Mouse (Mus musculus): ENCODE data around the gene Tcf12.

Gene Tcf12

DNA sequence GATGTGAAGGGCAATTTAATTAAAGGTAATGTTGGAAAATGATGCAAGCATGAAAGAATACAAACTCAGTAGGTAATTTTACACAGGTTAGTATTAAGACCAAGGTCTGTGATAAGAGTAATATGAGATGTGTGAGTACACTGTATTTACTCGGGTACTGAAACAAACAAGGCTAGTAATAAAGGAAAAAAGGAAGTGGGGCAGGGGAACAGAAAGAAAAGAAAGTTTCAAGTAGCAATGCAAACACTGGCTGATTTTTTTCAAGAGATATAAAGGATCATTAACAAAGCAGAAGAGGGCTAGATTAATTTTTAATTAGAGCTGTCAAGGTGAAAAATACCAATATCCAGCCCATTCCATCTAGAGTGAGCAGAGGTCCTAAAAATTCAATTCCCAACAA, 122.0 kb downstream of the Tcf12 start:
- no peaks in the 10 kb centered on the region for H3K27me3 ChIP-seq (ENCODE audit: insufficient read depth, low read length)
- no peaks in the 10 kb centered on the region for H3K36me3 ChIP-seq (ENCODE audit: insufficient read depth, low read length)
- no peaks in the 10 kb centered on the region for H3K9me3 ChIP-seq (ENCODE audit: low read length)
- TF ChIP-seq NANOG (IDR thresholded peaks at IDR 0.05; ENCODE audit: borderline replicate concordance, low read length) (no peak), CTCF (conservative IDR thresholded peaks at IDR 0.05; ENCODE audit: low read length) (no peak), POU5F1 (IDR thresholded peaks at IDR 0.05; ENCODE audit: borderline replicate concordance, low read length) (no peak)
- H3K4me1 ChIP-seq (replicated peaks; ENCODE audit: low read depth, low read length) = peaks cover 14% of the 10 kb centered on the region
- H3K4me3 ChIP-seq (replicated peaks; ENCODE audit: low read length) = no peak overlapping the region

DNA sequence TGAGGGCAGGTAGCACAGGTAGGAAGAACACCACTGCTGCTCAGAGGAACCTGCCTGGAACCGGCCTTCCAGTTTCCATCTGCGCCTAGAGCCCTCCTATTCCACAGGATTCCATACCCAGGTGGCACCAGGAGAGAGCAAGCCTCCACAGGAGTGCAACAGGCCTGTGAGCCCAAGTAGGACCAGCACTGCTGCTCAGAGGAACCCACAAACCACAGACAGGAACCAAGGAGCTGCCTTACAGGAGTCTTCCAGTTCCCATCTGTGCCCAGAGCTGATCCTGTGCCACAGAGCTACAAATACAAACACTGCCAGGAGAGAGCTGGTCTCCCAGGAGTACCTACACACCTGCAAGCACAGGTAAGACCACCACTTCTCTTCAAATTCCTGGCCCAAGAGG, 125.0 kb downstream of the Tcf12 start:
- H3K36me3 ChIP-seq (ENCODE audit: insufficient read depth, low read length) = no peaks in the 10 kb centered on the region
- H3K4me3 ChIP-seq (replicated peaks; ENCODE audit: low read length) = no peak overlapping the region
- H3K27me3 ChIP-seq (ENCODE audit: insufficient read depth, low read length) = no peaks in the 10 kb centered on the region
- peaks cover 14% of the 10 kb centered on the region for H3K4me1 ChIP-seq (replicated peaks; ENCODE audit: low read depth, low read length)
- no peak for TF ChIP-seq CTCF (conservative IDR thresholded peaks at IDR 0.05; ENCODE audit: low read length)
- no peak for TF ChIP-seq POU5F1 (IDR thresholded peaks at IDR 0.05; ENCODE audit: borderline replicate concordance, low read length)
- TF ChIP-seq NANOG (IDR thresholded peaks at IDR 0.05; ENCODE audit: borderline replicate concordance, low read length) = no peak
- H3K9me3 ChIP-seq (ENCODE audit: low read length) = no peaks in the 10 kb centered on the region

- Histone ChIP-seq H3K36me3 (ENCODE audit: insufficient read depth, low read length) (no peaks in the 10 kb centered on the region), H3K4me3 (replicated peaks; ENCODE audit: low read length) (no peak overlapping the region), H3K4me1 (replicated peaks; ENCODE audit: low read depth, low read length) (no peaks in the 10 kb centered on the region), H3K27me3 (ENCODE audit: insufficient read depth, low read length) (no peaks in the 10 kb centered on the region), H3K9me3 (ENCODE audit: low read length) (no peaks in the 10 kb centered on the region)
- TF ChIP-seq CTCF (conservative IDR thresholded peaks at IDR 0.05; ENCODE audit: low read length) (no peak), NANOG (IDR thresholded peaks at IDR 0.05; ENCODE audit: borderline replicate concordance, low read length) (no peak)
Measured at GRCm38 (mm10) chr9:71982826-71983225, 128.8 kb downstream of the Tcf12 start.

DNA sequence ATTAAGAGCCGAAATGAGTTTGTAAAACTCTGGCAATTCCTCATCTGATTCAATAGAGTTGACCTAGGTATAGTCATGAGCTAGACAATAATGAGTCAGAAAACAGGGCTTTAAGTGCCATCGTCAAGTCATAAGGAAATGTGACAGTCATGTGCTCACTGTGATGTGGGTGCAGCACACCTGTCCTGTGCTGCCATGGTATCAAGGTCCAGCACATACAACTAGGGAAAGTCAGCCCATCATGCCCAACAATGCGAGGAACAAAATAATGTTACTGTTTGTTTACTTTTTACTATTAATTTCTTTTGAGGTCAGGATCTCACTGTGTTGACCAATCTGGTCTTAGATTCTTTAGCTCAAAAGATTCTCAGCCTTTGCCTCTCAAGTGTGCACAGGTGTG, 130.6 kb downstream of the Tcf12 start:
- Histone ChIP-seq H3K4me3 (replicated peaks; ENCODE audit: low read length) (no peak overlapping the region), H3K27me3 (ENCODE audit: insufficient read depth, low read length) (no peaks in the 10 kb centered on the region), H3K36me3 (ENCODE audit: insufficient read depth, low read length) (no peaks in the 10 kb centered on the region), H3K4me1 (replicated peaks; ENCODE audit: low read depth, low read length) (no peaks in the 10 kb centered on the region), H3K9me3 (ENCODE audit: low read length) (no peaks in the 10 kb centered on the region)
- TF ChIP-seq NANOG (IDR thresholded peaks at IDR 0.05; ENCODE audit: borderline replicate concordance, low read length) = no peak
- TF ChIP-seq CTCF (conservative IDR thresholded peaks at IDR 0.05; ENCODE audit: low read length) = no peak
- no peak for TF ChIP-seq POU5F1 (IDR thresholded peaks at IDR 0.05; ENCODE audit: borderline replicate concordance, low read length)

DNA sequence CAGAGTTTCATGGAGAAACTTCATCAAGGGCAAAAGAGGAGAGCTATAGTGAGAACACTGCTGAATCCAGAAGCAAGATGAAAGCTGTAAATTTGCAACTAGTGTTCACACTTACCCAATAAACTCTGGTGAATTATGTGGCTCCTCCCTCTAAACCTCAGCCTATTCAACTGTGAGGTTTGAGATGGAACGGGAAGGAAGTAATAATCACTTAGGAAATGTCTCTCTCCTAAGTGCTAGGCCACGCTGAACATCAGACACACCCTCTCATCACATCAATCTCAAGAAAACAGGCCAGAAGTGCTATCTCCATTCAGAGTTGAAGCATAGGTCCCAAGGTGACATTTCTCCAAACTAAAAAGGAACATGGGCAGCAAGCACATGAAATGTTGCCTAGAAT, 131.1 kb downstream of the Tcf12 start:
- Histone ChIP-seq H3K9me3 (ENCODE audit: low read length) (no peaks in the 10 kb centered on the region), H3K4me1 (replicated peaks; ENCODE audit: low read depth, low read length) (no peaks in the 10 kb centered on the region), H3K36me3 (ENCODE audit: insufficient read depth, low read length) (no peaks in the 10 kb centered on the region), H3K27me3 (ENCODE audit: insufficient read depth, low read length) (no peaks in the 10 kb centered on the region), H3K4me3 (replicated peaks; ENCODE audit: low read length) (no peak overlapping the region)
- TF ChIP-seq POU5F1 (IDR thresholded peaks at IDR 0.05; ENCODE audit: borderline replicate concordance, low read length) (no peak), NANOG (IDR thresholded peaks at IDR 0.05; ENCODE audit: borderline replicate concordance, low read length) (no peak), CTCF (conservative IDR thresholded peaks at IDR 0.05; ENCODE audit: low read length) (no peak)

- Histone ChIP-seq H3K4me3 (replicated peaks; ENCODE audit: low read length) (no peak overlapping the region), H3K27me3 (ENCODE audit: insufficient read depth, low read length) (no peaks in the 10 kb centered on the region), H3K9me3 (ENCODE audit: low read length) (no peaks in the 10 kb centered on the region), H3K36me3 (ENCODE audit: insufficient read depth, low read length) (no peaks in the 10 kb centered on the region), H3K4me1 (replicated peaks; ENCODE audit: low read depth, low read length) (peaks cover 8% of the 10 kb centered on the region)
- TF ChIP-seq NANOG (IDR thresholded peaks at IDR 0.05; ENCODE audit: borderline replicate concordance, low read length) (no peak), POU5F1 (IDR thresholded peaks at IDR 0.05; ENCODE audit: borderline replicate concordance, low read length) (no peak), CTCF (conservative IDR thresholded peaks at IDR 0.05; ENCODE audit: low read length) (no peak)
Measured at GRCm38 (mm10) chr9:71978886-71979285, 132.8 kb downstream of the Tcf12 start.

DNA sequence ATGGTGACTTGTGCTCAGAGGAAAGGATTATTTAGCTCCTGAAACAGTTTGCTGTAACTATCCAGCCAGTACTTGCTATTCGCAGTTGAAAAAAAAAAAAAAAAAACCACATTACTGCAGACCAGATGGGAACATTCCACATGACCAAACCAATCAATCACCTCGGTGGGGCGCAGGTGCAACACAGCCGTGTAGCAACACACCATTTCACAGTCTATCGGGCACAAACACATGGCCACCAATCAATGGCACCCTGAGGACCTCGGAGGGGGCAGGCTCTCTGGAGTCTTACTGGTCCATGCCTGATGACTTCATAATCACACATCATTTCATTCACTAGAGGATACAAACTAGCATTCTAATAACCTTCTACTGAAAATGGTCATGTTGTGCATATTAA, 135.6 kb downstream of the Tcf12 start:
- no peaks in the 10 kb centered on the region for H3K27me3 ChIP-seq (ENCODE audit: insufficient read depth, low read length)
- H3K36me3 ChIP-seq (ENCODE audit: insufficient read depth, low read length) = no peaks in the 10 kb centered on the region
- no peak for TF ChIP-seq CTCF (conservative IDR thresholded peaks at IDR 0.05; ENCODE audit: low read length)
- TF ChIP-seq NANOG (IDR thresholded peaks at IDR 0.05; ENCODE audit: borderline replicate concordance, low read length) = no peak
- no peak for TF ChIP-seq POU5F1 (IDR thresholded peaks at IDR 0.05; ENCODE audit: borderline replicate concordance, low read length)
- H3K4me3 ChIP-seq (replicated peaks; ENCODE audit: low read length) = no peak overlapping the region
- H3K4me1 ChIP-seq (replicated peaks; ENCODE audit: low read depth, low read length) = peaks cover 8% of the 10 kb centered on the region
- H3K9me3 ChIP-seq (ENCODE audit: low read length) = no peaks in the 10 kb centered on the region

GRCm38 (mm10) chr9:71975141-71975540, 136.5 kb downstream of the Tcf12 start:
- no peaks in the 10 kb centered on the region for H3K9me3 ChIP-seq (ENCODE audit: low read length)
- peaks cover 8% of the 10 kb centered on the region for H3K4me1 ChIP-seq (replicated peaks; ENCODE audit: low read depth, low read length)
- H3K27me3 ChIP-seq (ENCODE audit: insufficient read depth, low read length) = no peaks in the 10 kb centered on the region
- TF ChIP-seq CTCF (conservative IDR thresholded peaks at IDR 0.05; ENCODE audit: low read length) = no peak
- no peak for TF ChIP-seq POU5F1 (IDR thresholded peaks at IDR 0.05; ENCODE audit: borderline replicate concordance, low read length)
- no peak for TF ChIP-seq NANOG (IDR thresholded peaks at IDR 0.05; ENCODE audit: borderline replicate concordance, low read length)
- no peaks in the 10 kb centered on the region for H3K36me3 ChIP-seq (ENCODE audit: insufficient read depth, low read length)
- no peak overlapping the region for H3K4me3 ChIP-seq (replicated peaks; ENCODE audit: low read length)

GRCm38 (mm10) chr9:71974541-71974959, 137.1 kb downstream of the Tcf12 start:
- Histone ChIP-seq H3K27me3 (ENCODE audit: insufficient read depth, low read length) (no peaks in the 10 kb centered on the region), H3K36me3 (ENCODE audit: insufficient read depth, low read length) (no peaks in the 10 kb centered on the region), H3K4me3 (replicated peaks; ENCODE audit: low read length) (no peak overlapping the region), H3K4me1 (replicated peaks; ENCODE audit: low read depth, low read length) (peaks cover 8% of the 10 kb centered on the region), H3K9me3 (ENCODE audit: low read length) (no peaks in the 10 kb centered on the region)
- no peak for TF ChIP-seq POU5F1 (IDR thresholded peaks at IDR 0.05; ENCODE audit: borderline replicate concordance, low read length)
- TF ChIP-seq NANOG (IDR thresholded peaks at IDR 0.05; ENCODE audit: borderline replicate concordance, low read length) = no peak
- no peak for TF ChIP-seq CTCF (conservative IDR thresholded peaks at IDR 0.05; ENCODE audit: low read length)

Measured in E14TG2a.4 (cell line).